Mouse (Mus musculus) gastrocnemius, postnatal 14 days (tissue): ENCODE data around the gene Klhl5. TPM values are rescaled to one million over a fixed set of nuclear protein-coding genes. Genes with fewer than 3 reads are reported as not detected.
A peak's percentile ranks its signal among the peaks of the same experiment; 100 is the strongest.

ENCODE experiments used
- DNase-seq: peaks from one replicate; pipeline ENCODE4 v3.0.0; 2021; ENCODE audit warnings: mixed read lengths
- intact Hi-C: fragments of 180-260 bp; cut with DNase I; formaldehyde crosslinking; loops from one replicate; pipeline ENCODE4 v1.15.1; 2025; ENCODE audit warnings: low total_unique reads
- total RNA-seq, 2 experiments: library from RNA; stranded (reverse); gene quantifications; 2 replicates each; pipeline ENCODE4 v1.2.3; 2021

Gene Klhl5
- total RNA-seq, 2 experiments from 2014 or later: 9.0 to 10.0 TPM

GRCm38 (mm10) chr5:65175035-65175917, 67.9 kb downstream of the Klhl5 start:
- intact Hi-C loops: no loop called here

GRCm38 (mm10) chr5:65175918-65176484, 68.7 kb downstream of the Klhl5 start:
- no peak for DNase-seq
- intact Hi-C loops: no loop called here

More at GRCm38 (mm10) chr5:65175035-65175917, 67.9 kb downstream of the Klhl5 start:
- no peak for DNase-seq

GRCm38 (mm10) chr5:65177026-65177514, 69.7 kb downstream of the Klhl5 start:
- intact Hi-C loops: no loop called here
- no peak for DNase-seq

- no peak for DNase-seq
Observed at GRCm38 (mm10) chr5:65178477-65178876, 71.1 kb downstream of the Klhl5 start.

GRCm38 (mm10) chr5:65181160-65181793, 73.9 kb downstream of the Klhl5 start:
- DNase-seq: no peak
- intact Hi-C loops: no loop called here

More at GRCm38 (mm10) chr5:65178477-65178876, 71.1 kb downstream of the Klhl5 start:
- intact Hi-C loops: no loop called here

- intact Hi-C loops: no loop called here
- DNase-seq: no peak
Observed at GRCm38 (mm10) chr5:65181794-65182169, 74.4 kb downstream of the Klhl5 start.

GRCm38 (mm10) chr5:65182268-65182667, 74.9 kb downstream of the Klhl5 start:
- no peak for DNase-seq
- intact Hi-C loops: no loop called here

GRCm38 (mm10) chr5:65191601-65192000, 84.3 kb downstream of the Klhl5 start:
- no peak for DNase-seq
- intact Hi-C loops: no loop called here

- peak; percentile 18 for DNase-seq
- intact Hi-C loops: no loop called here
Observed at GRCm38 (mm10) chr5:65194441-65194840, 87.1 kb downstream of the Klhl5 start.

GRCm38 (mm10) chr5:65199346-65200128, 92.2 kb downstream of the Klhl5 start, which contains the start of gene Wdr19:
Wdr19 (plus strand) TSS chr5:65199696.
- DNase-seq: peak; percentile 99
- intact Hi-C loops: loop anchor here (10.0 kb wide), 1 partner anchor 125 kb away; no protein-coding TSS in a partner anchor

GRCm38 (mm10) chr5:65204726-65205125, 97.4 kb downstream of the Klhl5 start:
- no peak for DNase-seq
- intact Hi-C loops: loop anchor here (10.0 kb wide), 1 partner anchor 130 kb away; no protein-coding TSS in a partner anchor

GRCm38 (mm10) chr5:65213321-65213720, 106.0 kb downstream of the Klhl5 start:
- intact Hi-C loops: loop anchor here (10.0 kb wide), 1 partner anchor 209 kb away; no protein-coding TSS in a partner anchor
- peak; percentile 22 for DNase-seq

Other genes with a start within 250 kb of the Klhl5 start
- under 1 TPM; 0.18 to 0.39 TPM for gene Tlr1, start 174.0 kb upstream of the Klhl5 start, total RNA-seq
- 1 to 10 TPM; 1.4 to 1.9 TPM for gene Tlr6, start 147.4 kb upstream of the Klhl5 start, total RNA-seq
- gene Fam114a1, start 137.5 kb upstream of the Klhl5 start, total RNA-seq: 10 to 100 TPM; 20.2 to 31.6 TPM
- gene Tmem156, start 15.4 kb upstream of the Klhl5 start, total RNA-seq: not detected
- gene Wdr19, start 92.2 kb downstream of the Klhl5 start, total RNA-seq: 1 to 10 TPM; 2.0 to 2.2 TPM
- 10 to 100 TPM; 15.7 to 17.4 TPM for gene Rfc1, start 228.1 kb downstream of the Klhl5 start, total RNA-seq
- gene Klb, start 240.8 kb downstream of the Klhl5 start, total RNA-seq: under 1 TPM in 1 of 2 experiments, not detected in 1; 0.21 TPM